8 mouse cellular contexts compared by ENCODE assay signal in genomic region chr6:34988081-34988761, GRCm38 (mm10). TPM values are rescaled to one million over a fixed set of nuclear protein-coding genes. Genes with fewer than 3 reads are reported as not detected.
DNase-seq lines count a peak whose midpoint lies in the region; ATAC-seq and TF ChIP-seq lines count a peak whose summit lies in the region.

Gene Slc23a4, minus strand, starts transcription at chr6:34988404.

- peak; percentile 12 for DNase-seq in adrenal gland, postnatal 10 days
- no peak for DNase-seq in adrenal gland, postnatal 25 days
- DNase-seq in embryo, embryonic 11 days: peak; percentile 61
- no peak for DNase-seq in midbrain, postnatal 0 days (ENCODE audit: low spot score)
- no peak for DNase-seq in gastrocnemius, postnatal 36 days
- DNase-seq in urinary bladder, postnatal 14 days (ENCODE audit: low spot score): no peak
- DNase-seq in right cerebral cortex, adult 2 months (ENCODE audit: low spot score in 2 of 2): no peak

- intact Hi-C loops in gastrocnemius, postnatal 36 days (cut with DNase I): no loop called here

- H3K27me3 ChIP-seq in intestine, embryonic 16.5 days (replicated peaks; ENCODE audit: control insufficient read depth, insufficient read depth, low read length): no peaks in the 10 kb centered on the region
- H3K27me3 ChIP-seq in midbrain, postnatal 0 days (ENCODE audit: insufficient read depth, low read length): no peaks in the 10 kb centered on the region

- no peaks in the 10 kb centered on the region for H3K36me3 ChIP-seq in intestine, embryonic 16.5 days (ENCODE audit: control insufficient read depth, insufficient read depth, low read length)
- no peaks in the 10 kb centered on the region for H3K36me3 ChIP-seq in midbrain, postnatal 0 days (ENCODE audit: insufficient read depth, low read length)

- WGBS in intestine, embryonic 16.5 days: 14% methylated on average over 20 of the region's 20 CpGs
- 10% methylated on average over 20 of the region's 20 CpGs for WGBS in midbrain, postnatal 0 days

- H3K27ac ChIP-seq in intestine, embryonic 16.5 days (ENCODE audit: low read length): peak within 1 kb of the TSS; percentile 30; the same call in 1 of the 2 replicates
- no peak within 1 kb of the TSS for H3K27ac ChIP-seq in midbrain, postnatal 0 days (ENCODE audit: low read depth, low read length)

- peaks cover 7% of the 10 kb centered on the region for H3K4me1 ChIP-seq in intestine, embryonic 16.5 days (ENCODE audit: control insufficient read depth, insufficient read depth, low read length)
- no peaks in the 10 kb centered on the region for H3K4me1 ChIP-seq in midbrain, postnatal 0 days (ENCODE audit: insufficient read depth, low read length)

- ATAC-seq in intestine, embryonic 16.5 days: peak; percentile 86
- no peak for ATAC-seq in midbrain, postnatal 0 days (ENCODE audit: low FRiP score)

- 0 out of 2 replicates have a peak, but pooled peaks have one; percentile 3 for TF ChIP-seq CTCF in midbrain, postnatal 0 days (IDR thresholded peaks at IDR 0.05)

- no peaks in the 10 kb centered on the region for H3K9me3 ChIP-seq in intestine, embryonic 16.5 days (ENCODE audit: control insufficient read depth, low read length)
- no peaks in the 10 kb centered on the region for H3K9me3 ChIP-seq in midbrain, postnatal 0 days (ENCODE audit: low read length)

- H3K4me3 ChIP-seq in intestine, embryonic 16.5 days (ENCODE audit: low read length): peak within 1 kb of the TSS; percentile 28
- H3K4me3 ChIP-seq in midbrain, postnatal 0 days (ENCODE audit: low read depth, low read length): no peak within 1 kb of the TSS

- peak within 1 kb of the TSS; percentile 40 for H3K9ac ChIP-seq in intestine, embryonic 16.5 days (ENCODE audit: low read depth, low read length)
- no peak within 1 kb of the TSS for H3K9ac ChIP-seq in midbrain, postnatal 0 days (replicated peaks; ENCODE audit: low read length, poor library complexity, severe bottlenecking)

- H3K4me2 ChIP-seq in intestine, embryonic 16.5 days (ENCODE audit: low read depth, low read length): peak within 1 kb of the TSS; percentile 50
- no peak within 1 kb of the TSS for H3K4me2 ChIP-seq in midbrain, postnatal 0 days (ENCODE audit: low read depth, low read length, poor library complexity, severe bottlenecking)

RNA-seq across cellular contexts. Expression of gene Slc23a4, which starts in this region (rescaled TPM):
- under 1 TPM; 0.12 to 0.30 TPM for total RNA-seq in adrenal gland, postnatal 10 days (2021)
- total RNA-seq in adrenal gland, postnatal 25 days (2021): not detected in 2 replicates
- 10.6 and 11.1 TPM in 2 replicates for polyA plus RNA-seq in intestine, embryonic 16.5 days (2015; fragmentation: Nextera tagmentation; extraction: Ambion mirVana)
- total RNA-seq in midbrain, postnatal 0 days (2014; rRNA removed): 1.1 and 1.2 TPM in 2 replicates
- polyA plus RNA-seq in midbrain, postnatal 0 days (2015; fragmentation: Nextera tagmentation; extraction: Ambion mirVana): 0.43 and 0.87 TPM in 2 replicates
- total RNA-seq in gastrocnemius, postnatal 36 days (2021): not detected

Comparison
In these comparisons a context has a peak if more than half of its experiments do, and no peak if none do; other contexts are left out.
1. Peak in DNase-seq in adrenal gland, postnatal 10 days; RNA of the gene not detected or under 1 TPM.